Mouse (Mus musculus): ENCODE measurements at regions not wholly inside any gene's neighbourhood (a gene's known extent, or its start where the extent isn't known, plus 50 kb on each side); places are given as distances from the start of the nearest gene placed in this dataset.

- DNase-seq = no peak
Measured at GRCm38 (mm10) chr17:4726331-4726741, 267.8 kb upstream of the Arid1b start.

- DNase-seq = peak; percentile 14 to 21
Measured at GRCm38 (mm10) chr17:4734412-4734881, 259.7 kb upstream of the Arid1b start.

GRCm38 (mm10) chr17:4735185-4735584 lies 258.9 kb upstream of the Arid1b start:
- peak in 1 of 2 experiments; percentile 17 for DNase-seq

GRCm38 (mm10) chr17:4736689-4737088 lies 257.4 kb upstream of the Arid1b start:
- no peak for DNase-seq

GRCm38 (mm10) chr17:4738717-4739485 lies 255.2 kb upstream of the Arid1b start:
- no peak for DNase-seq

- no peak for DNase-seq
Measured at GRCm38 (mm10) chr17:4740784-4741183, 253.3 kb upstream of the Arid1b start.

- no peak for DNase-seq
Measured at GRCm38 (mm10) chr17:4742314-4742713, 251.8 kb upstream of the Arid1b start.

- DNase-seq = no peak
Measured at GRCm38 (mm10) chr17:4762956-4763355, 231.2 kb upstream of the Arid1b start.

GRCm38 (mm10) chr17:4765723-4766122 lies 228.4 kb upstream of the Arid1b start:
- no peak for DNase-seq

GRCm38 (mm10) chr17:4767947-4768522 lies 226.1 kb upstream of the Arid1b start:
- DNase-seq = no peak

- DNase-seq = no peak
Measured at GRCm38 (mm10) chr17:4769284-4769683, 224.8 kb upstream of the Arid1b start.

- DNase-seq = peak; percentile 7 to 44
Measured at GRCm38 (mm10) chr17:4770052-4770451, 224.1 kb upstream of the Arid1b start.

GRCm38 (mm10) chr17:4778161-4778560 lies 216.0 kb upstream of the Arid1b start:
- peak; percentile 59 to 86 for DNase-seq

GRCm38 (mm10) chr17:4779017-4779416 lies 215.1 kb upstream of the Arid1b start:
- no peak for DNase-seq

GRCm38 (mm10) chr17:4781586-4781985 lies 212.5 kb upstream of the Arid1b start:
- DNase-seq = no peak

- peak in 1 of 2 experiments; percentile 40 for DNase-seq
Measured at GRCm38 (mm10) chr17:4784296-4784695, 209.8 kb upstream of the Arid1b start.

- DNase-seq = no peak
Measured at GRCm38 (mm10) chr17:4785281-4785839, 208.8 kb upstream of the Arid1b start.

GRCm38 (mm10) chr17:4786524-4786923 lies 207.6 kb upstream of the Arid1b start:
- no peak for DNase-seq

- DNase-seq = no peak
Measured at GRCm38 (mm10) chr17:4791873-4792272, 202.3 kb upstream of the Arid1b start.

GRCm38 (mm10) chr17:4796241-4796640 lies 197.9 kb upstream of the Arid1b start:
- DNase-seq = peak; percentile 14 to 30

GRCm38 (mm10) chr17:4804013-4804412 lies 190.1 kb upstream of the Arid1b start:
- no peak for DNase-seq

GRCm38 (mm10) chr17:4806051-4806450 lies 188.1 kb upstream of the Arid1b start:
- DNase-seq = peak; percentile 49 to 76

GRCm38 (mm10) chr17:4808926-4809325 lies 185.2 kb upstream of the Arid1b start:
- peak in 1 of 2 experiments; percentile 21 for DNase-seq

GRCm38 (mm10) chr17:4813232-4813631 lies 180.9 kb upstream of the Arid1b start:
- DNase-seq = no peak
